Mouse (Mus musculus): ENCODE data around the gene Pitpnm1. TPM values are rescaled to one million over a fixed set of nuclear protein-coding genes. Genes with fewer than 3 reads are reported as not detected.
A peak's percentile ranks its signal among the peaks of the same experiment; 100 is the strongest.
"Not testable (repeated sequence)": the region's sequence is repeated elsewhere in the genome, so short reads cannot be mapped to it uniquely, and the experiment has no call there.

Gene Pitpnm1
- total and polyA plus RNA-seq, 3 experiments, result 15.9 to 43.8 (median 34.7) TPM

- dilution Hi-C loops (cut with MboI; ENCODE audit: extremely low pct_ligation_motif_present, extremely low pct_unique_long_range_greater_than_20kb, low sequenced_read_pairs), result no loop called here
- in situ Hi-C loops (cut with MboI; ENCODE audit: low pct_ligation_motif_present, low pct_unique_long_range_greater_than_20kb, low sequenced_read_pairs), result no loop called here
- peak overlapping the region; percentile 4; the same call in 1 of the 2 replicates for H3K27ac ChIP-seq (ENCODE audit: insufficient read depth, low read depth)
- H3K36me3 ChIP-seq (replicated peaks in 1 of 2; ENCODE audit: control insufficient read depth in 1 of 2, insufficient read depth in 1 of 2, low read length in 1 of 2), result peaks cover 12 to 23% of the 10 kb centered on the region in 2 experiments
- no peak overlapping the region for H3K9ac ChIP-seq (ENCODE audit: insufficient read depth, low read depth)
- no peaks in the 10 kb centered on the region for H3K27me3 ChIP-seq (replicated peaks)
- DNase-seq (ENCODE audit: extremely low read depth), result no peak
- H3K9me3 ChIP-seq (replicated peaks; ENCODE audit: low read length), result no peaks in the 10 kb centered on the region
- peaks cover 19 to 68% of the 10 kb centered on the region in 2 experiments for H3K4me1 ChIP-seq (ENCODE audit: control insufficient read depth in 1 of 2, insufficient read depth in 2 of 2)
- H3K4me2 ChIP-seq (ENCODE audit: insufficient read depth, low read depth, poor library complexity, severe bottlenecking), result no peak overlapping the region
- no peak overlapping the region for H3K4me3 ChIP-seq (replicated peaks in 1 of 3; ENCODE audit: low read depth in 2 of 3, low read length in 2 of 3, poor library complexity in 1 of 3)
- no peak for TF ChIP-seq BHLHE40 (IDR thresholded peaks at IDR 0.05; ENCODE audit: low read depth, low read length)
- TF ChIP-seq MYC (IDR thresholded peaks at IDR 0.05; ENCODE audit: low read depth, low read length), result no peak
- TF ChIP-seq UBTF (IDR thresholded peaks at IDR 0.05; ENCODE audit: low read depth, low read length), result no peak
- TF ChIP-seq RAD21 (IDR thresholded peaks at IDR 0.05; ENCODE audit: low read depth, low read length), result no peak
- no peak for TF ChIP-seq TCF12 (IDR thresholded peaks at IDR 0.05; ENCODE audit: low read depth, low read length)
- no peak for TF ChIP-seq MXI1 (IDR thresholded peaks at IDR 0.05; ENCODE audit: low read depth, low read length)
- TF ChIP-seq KAT2A (IDR thresholded peaks at IDR 0.05; ENCODE audit: insufficient replicate concordance, low read length), result no peak
- TF ChIP-seq SMC3 (IDR thresholded peaks at IDR 0.05; ENCODE audit: low read depth, low read length), result no peak
- no peak for TF ChIP-seq ZKSCAN1 (IDR thresholded peaks at IDR 0.05; ENCODE audit: borderline replicate concordance, low read depth, low read length)
- no peak for TF ChIP-seq TBP (conservative IDR thresholded peaks at IDR 0.05; ENCODE audit: low read depth, low read length)
- H3K79me2 ChIP-seq (replicated peaks; ENCODE audit: control insufficient read depth, extremely low read depth, insufficient read depth, poor library complexity, severe bottlenecking), result peaks cover 26% of the 10 kb centered on the region
Observed at GRCm38 (mm10) chr19:4124432-4124831, 24.6 kb downstream of the Pitpnm1 start.

GRCm38 (mm10) chr19:4125268-4125667 lies 25.5 kb downstream of the Pitpnm1 start:
- in situ Hi-C loops (cut with MboI; ENCODE audit: low pct_ligation_motif_present, low pct_unique_long_range_greater_than_20kb, low sequenced_read_pairs), result loop anchor here (5.0 kb wide), 1 partner anchor 77 kb away; the partner anchor contains the start of gene Rad9a
- Histone ChIP-seq H3K9ac (ENCODE audit: insufficient read depth, low read depth) (peak overlapping the region; percentile 46; the same call in 1 of the 2 replicates), H3K27ac (ENCODE audit: insufficient read depth, low read depth) (peak overlapping the region; percentile 34), H3K79me2 (replicated peaks; ENCODE audit: control insufficient read depth, extremely low read depth, insufficient read depth, poor library complexity, severe bottlenecking) (peaks cover 24% of the 10 kb centered on the region), H3K4me1 (ENCODE audit: control insufficient read depth in 1 of 2, insufficient read depth in 2 of 2) (peaks cover 17 to 67% of the 10 kb centered on the region in 2 experiments), H3K4me2 (ENCODE audit: insufficient read depth, low read depth, poor library complexity, severe bottlenecking) (peak overlapping the region; percentile 72), H3K4me3 (replicated peaks in 1 of 3; ENCODE audit: low read depth in 2 of 3, low read length in 2 of 3, poor library complexity in 1 of 3) (peak overlapping the region in 2 of 3 experiments; percentile 41 to 58), H3K36me3 (replicated peaks in 1 of 2; ENCODE audit: control insufficient read depth in 1 of 2, insufficient read depth in 1 of 2, low read length in 1 of 2) (peaks cover 14 to 27% of the 10 kb centered on the region in 2 experiments)
- H3K27me3 ChIP-seq (replicated peaks); H3K9me3 ChIP-seq (replicated peaks; ENCODE audit: low read length); DNase-seq (ENCODE audit: extremely low read depth); dilution Hi-C loops (cut with MboI; ENCODE audit: extremely low pct_ligation_motif_present, extremely low pct_unique_long_range_greater_than_20kb, low sequenced_read_pairs): not testable (repeated sequence)
